Mouse (Mus musculus) lung, postnatal 36 days (tissue): ENCODE data around the gene Nanos2.

Experiments used
- DNase-seq: peaks from one replicate; pipeline ENCODE4 v3.0.0; 2022; ENCODE audit warnings: mixed read lengths

Nanos2 gene

GRCm38 (mm10) chr7:19022189-19022958, 35.2 kb downstream of the Nanos2 start:
- no peak for DNase-seq

DNA sequence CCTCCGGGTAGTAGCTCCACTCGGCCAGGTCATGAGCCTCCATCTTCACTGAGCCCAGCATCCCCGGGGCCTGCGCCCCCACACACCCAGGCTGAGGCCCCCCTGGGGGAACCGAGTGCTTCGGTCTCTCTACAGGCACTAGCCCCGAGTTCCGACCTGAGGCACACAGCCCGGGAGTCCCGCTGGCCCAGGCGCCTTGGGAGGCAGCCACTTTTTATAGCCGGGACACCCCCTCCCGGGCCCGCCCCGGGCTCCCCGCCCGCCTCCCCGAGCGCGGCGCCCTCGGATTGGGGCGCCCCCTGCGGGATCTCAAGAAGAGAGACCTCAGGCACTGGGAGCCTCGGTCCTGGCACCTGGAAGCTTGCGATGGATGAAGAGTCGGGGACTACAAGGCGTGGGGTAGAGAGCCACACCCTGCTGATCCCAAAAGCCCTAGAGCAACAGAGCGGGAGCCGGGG, 36.2 kb downstream of the Nanos2 start, which contains the start of gene Foxa3:
Foxa3 (minus strand) TSS at position 182 of the 458 bp plus-strand sequence.
- DNase-seq = peak; percentile 38

DNA sequence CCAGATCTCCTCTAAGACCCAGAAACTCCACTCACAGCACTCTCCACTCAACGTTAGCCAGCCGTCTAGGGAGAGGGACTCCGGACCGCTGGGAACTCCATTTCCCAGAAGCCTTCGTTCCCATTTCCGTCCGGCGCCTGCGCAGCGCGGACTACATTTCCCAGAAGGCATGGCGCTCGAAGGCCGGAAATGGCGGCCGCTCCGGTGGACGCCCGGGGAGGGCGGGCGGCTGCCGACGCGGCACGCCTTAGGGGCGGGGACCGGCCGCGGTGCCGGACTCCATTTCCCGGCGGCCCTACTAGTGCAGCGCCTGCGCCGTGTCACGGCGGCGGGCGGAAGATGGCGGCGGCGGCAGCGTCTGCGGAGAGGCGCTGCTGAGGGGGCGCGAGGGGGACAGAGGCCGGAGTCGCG, 36.9 kb downstream of the Nanos2 start, which contains the start of gene Sympk:
Sympk (plus strand) TSS at position 282 of the 411 bp plus-strand sequence.
- DNase-seq = peak; percentile 97

GRCm38 (mm10) chr7:19024581-19025255, 37.5 kb downstream of the Nanos2 start:
- no peak for DNase-seq

DNA sequence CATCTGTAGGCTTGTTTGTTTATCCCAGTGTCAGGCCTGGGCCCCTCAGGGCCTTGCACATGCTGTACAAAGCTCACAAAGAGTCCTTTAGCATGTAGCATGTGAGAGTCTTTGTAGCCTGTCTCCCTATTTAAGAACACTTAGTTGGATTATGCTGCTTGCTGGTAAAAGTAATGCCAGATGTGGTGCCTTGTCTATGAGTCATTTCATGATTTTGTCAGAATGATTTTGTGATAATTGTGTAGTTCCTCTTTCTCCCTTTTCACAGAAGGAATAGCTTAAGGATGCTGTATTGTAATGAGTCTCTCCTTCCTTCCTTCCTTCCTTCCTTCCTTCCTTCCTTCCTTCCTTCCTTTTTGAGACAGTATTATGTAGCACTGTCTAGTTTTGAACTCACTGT, 40.9 kb downstream of the Nanos2 start:
- no peak for DNase-seq

DNA sequence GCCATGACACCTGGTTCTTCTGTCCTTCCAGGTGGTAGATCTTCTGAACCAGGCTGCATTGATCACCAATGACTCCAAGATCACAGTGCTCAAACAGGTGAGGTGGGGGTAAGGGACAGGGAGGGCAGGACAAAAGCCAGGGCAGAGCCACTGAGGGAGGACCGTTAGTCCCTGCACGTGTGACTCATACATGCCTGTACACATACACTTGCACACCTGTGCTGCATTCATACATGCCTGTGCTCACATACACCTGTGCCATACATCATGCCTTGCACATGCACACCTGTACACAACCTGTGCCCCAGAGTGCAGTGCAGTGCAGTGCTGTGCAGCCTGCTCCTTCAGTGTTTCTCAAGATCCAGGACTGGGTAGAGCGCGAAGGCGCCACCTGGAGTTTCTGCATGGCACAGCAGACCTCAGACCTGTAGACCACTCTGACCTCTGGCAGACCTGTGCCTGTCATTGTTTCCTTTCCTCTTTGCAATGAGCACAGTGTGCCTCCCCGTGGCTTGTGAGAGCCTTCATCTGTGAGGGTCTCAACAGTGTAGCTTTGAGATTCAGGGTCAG, 42.0 kb downstream of the Nanos2 start:
- DNase-seq = peak; percentile 78

DNA sequence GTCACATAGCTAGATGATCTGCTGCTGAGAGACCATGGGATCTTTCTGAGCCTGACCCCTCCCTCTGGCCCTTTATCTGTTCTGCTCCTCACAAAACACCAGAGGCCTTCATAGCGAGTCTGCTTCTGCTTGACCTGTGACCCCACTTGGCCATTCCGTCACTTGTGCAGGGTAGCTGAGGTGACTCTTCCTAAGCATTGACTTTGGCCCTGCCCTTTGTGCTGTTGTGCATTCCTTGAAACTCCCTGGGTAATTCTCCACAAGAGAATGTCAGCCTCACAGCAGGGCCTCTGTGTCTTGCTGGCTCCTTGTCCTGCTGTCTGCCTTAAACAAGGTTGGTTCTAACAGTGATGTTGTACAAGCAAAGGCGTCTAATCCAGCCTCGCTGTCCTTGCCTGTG, 44.4 kb downstream of the Nanos2 start:
- no peak for DNase-seq
